ENCODE assay signal across 9 mouse cellular contexts in the genomic region with DNA sequence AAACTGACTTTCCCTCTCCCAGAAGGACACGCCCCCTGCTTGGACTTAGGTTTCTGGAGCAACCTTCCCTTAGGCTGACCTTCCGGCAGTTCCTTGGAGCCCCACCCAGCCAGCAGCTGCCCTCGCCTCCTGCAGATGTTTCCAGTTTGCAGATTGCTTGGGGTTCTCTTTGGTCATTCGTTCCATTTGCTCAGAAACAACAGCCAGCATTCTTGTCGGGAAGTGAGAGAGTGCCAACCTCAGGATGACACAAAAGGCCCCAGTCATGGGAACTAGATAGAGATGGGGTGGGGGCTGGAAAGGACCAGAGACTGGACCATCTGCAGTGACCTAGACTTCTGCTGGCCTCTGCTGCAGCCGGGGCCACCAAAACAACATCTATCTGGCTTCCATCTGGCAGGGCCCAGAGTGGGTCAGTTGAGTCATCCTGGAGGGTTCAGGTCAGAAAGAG. TPM values are rescaled to one million over a fixed set of nuclear protein-coding genes. Genes with fewer than 3 reads are reported as not detected.
DNase-seq lines count a peak whose midpoint lies in the region; ATAC-seq lines count a peak whose summit lies in the region.
"Had no signal": no experiment of that assay in that cellular context is flagged by ENCODE, and none has a peak within 500 bp of the region (broad histone marks: within the 10 kb centered on the region; RNA-seq: fewer than 3 reads in every experiment).

No protein-coding gene starts in this region.

- intact Hi-C loops in gastrocnemius, postnatal 36 days (cut with DNase I): loop anchor here (5.0 kb wide), 2 partner anchors 77 to 122 kb away; no protein-coding TSS in a partner anchor

- no peak for ATAC-seq in inflammation-experienced regulatory T-cells, adult 6 months

- H3K27ac ChIP-seq in macrophage: peak overlapping the region; percentile 99
- H3K27ac ChIP-seq: midbrain, embryonic 12.5 days had no signal

- WGBS in macrophage (ENCODE audit: missing documents): 45% methylated on average over 6 of the region's 6 CpGs

- no peaks in the 10 kb centered on the region for H3K79me2 ChIP-seq in macrophage (ENCODE audit: inconsistent target)

- DNase-seq in layer of hippocampus, adult 8-10 months (ENCODE audit: low spot score in 2 of 2): peak; percentile 52 to 64
- DNase-seq in layer of hippocampus, postnatal 36 days: no peak
- DNase-seq in R1 (ENCODE audit: low read depth, low spot score): peak; percentile 50
- DNase-seq in gastrocnemius, postnatal 36 days: peak; percentile 67
- DNase-seq in kidney, postnatal 10 days: peak; percentile 52
- no peak for DNase-seq in cerebellum, adult 11-12 months

- H3K36me3 ChIP-seq in macrophage (ENCODE audit: inconsistent target): no peaks in the 10 kb centered on the region
- H3K36me3 ChIP-seq: midbrain, embryonic 12.5 days had no signal

- no peak overlapping the region for H3K4me3 ChIP-seq in macrophage (ENCODE audit: inconsistent target)
- H3K4me3 ChIP-seq: midbrain, embryonic 12.5 days had no signal

RNA-seq across cellular contexts. Expression of a gene that starts 23.3 kb away (rescaled TPM):
- total RNA-seq in layer of hippocampus, adult 8-10 months (2022): under 1 TPM; 0.41 to 0.78 (median 0.63) TPM
- total RNA-seq in layer of hippocampus, postnatal 36 days (2021): not detected
- total RNA-seq in gastrocnemius, postnatal 36 days (2021): not detected
- not detected for total RNA-seq in macrophage (2018; cell fraction: chromatin; rRNA removed)
- total RNA-seq in macrophage (2018; cell fraction: cytosol; rRNA removed): under 1 TPM in 22 of 26 experiments, not detected in 4; 0.20 to 0.77 (median 0.42) TPM
- under 1 TPM in 3 of 26 experiments, not detected in 23; 0.58 to 0.75 (median 0.72) TPM for total RNA-seq in macrophage (2018; cell fraction: nucleus; rRNA removed)
- polyA plus RNA-seq in macrophage (2018): 0.26 to 0.61 TPM in 2 of 3 replicates, not detected in the other
- polyA plus RNA-seq in inflammation-experienced regulatory T-cells, adult 6 months (2017; shearing (Covaris generic)): not detected
- polyA plus RNA-seq: midbrain, embryonic 12.5 days had no signal

RNA-seq across cellular contexts. Expression of a gene that starts 23.3 kb away (rescaled TPM):
- total RNA-seq in layer of hippocampus, adult 8-10 months (2022): 1 to 10 TPM in 3 of 4 experiments, under 1 TPM in 1; 0.89 to 3.8 (median 2.5) TPM
- under 1 TPM; 0.83 to 1.00 TPM for total RNA-seq in layer of hippocampus, postnatal 36 days (2021)
- not detected for total RNA-seq in gastrocnemius, postnatal 36 days (2021)
- total RNA-seq in macrophage (2018; cell fraction: chromatin; rRNA removed): 1 to 10 TPM in 6 of 26 experiments, under 1 TPM in 7, not detected in 13; 0.40 to 2.3 (median 0.98) TPM
- 1 to 10 TPM in 11 of 26 experiments, under 1 TPM in 15; 0.24 to 2.1 (median 0.90) TPM for total RNA-seq in macrophage (2018; cell fraction: cytosol; rRNA removed)
- 1 to 10 TPM in 15 of 26 experiments, under 1 TPM in 10, not detected in 1; 0.30 to 3.7 (median 1.2) TPM for total RNA-seq in macrophage (2018; cell fraction: nucleus; rRNA removed)
- 0.30 to 1.9 TPM (median 1.1 TPM) in 3 replicates for polyA plus RNA-seq in macrophage (2018)
- under 1 TPM in 2 of 3 experiments, not detected in 1; 0.26 to 0.39 TPM for polyA plus RNA-seq in inflammation-experienced regulatory T-cells, adult 6 months (2017; shearing (Covaris generic))
- polyA plus RNA-seq: midbrain, embryonic 12.5 days had no signal

RNA-seq across cellular contexts. Expression of a gene that starts 38.5 kb away (rescaled TPM):
- 1 to 10 TPM in 3 of 4 experiments, under 1 TPM in 1; 0.47 to 2.4 (median 1.5) TPM for total RNA-seq in layer of hippocampus, adult 8-10 months (2022)
- under 1 TPM; 0.56 to 0.90 TPM for total RNA-seq in layer of hippocampus, postnatal 36 days (2021)
- total RNA-seq in gastrocnemius, postnatal 36 days (2021): under 1 TPM in 1 of 2 experiments, not detected in 1; 0.26 TPM
- 10 to 100 TPM in 19 of 26 experiments, 1 to 10 TPM in 7; 2.8 to 56.4 (median 19.7) TPM for total RNA-seq in macrophage (2018; cell fraction: chromatin; rRNA removed)
- total RNA-seq in macrophage (2018; cell fraction: cytosol; rRNA removed): 10 to 100 TPM in 21 of 26 experiments, 1 to 10 TPM in 5; 8.0 to 36.7 (median 16.7) TPM
- 10 to 100 TPM in 23 of 26 experiments, 1 to 10 TPM in 3; 6.3 to 60.0 (median 23.8) TPM for total RNA-seq in macrophage (2018; cell fraction: nucleus; rRNA removed)
- 5.4 to 14.3 TPM (median 11.3 TPM) in 3 replicates for polyA plus RNA-seq in macrophage (2018)
- polyA plus RNA-seq in inflammation-experienced regulatory T-cells, adult 6 months (2017; shearing (Covaris generic)): 1 to 10 TPM in 2 of 3 experiments, not detected in 1; 1.3 to 1.8 TPM

Comparison
In these comparisons a context has a peak if more than half of its experiments do, and no peak if none do; other contexts are left out.
1. DNase-seq: peak in layer of hippocampus, adult 8-10 months (2 of 2), R1 (single experiment), gastrocnemius, postnatal 36 days (2 of 2) and kidney, postnatal 10 days (single experiment); none in layer of hippocampus, postnatal 36 days (0 of 2) and cerebellum, adult 11-12 months (single experiment).